ENCODE assay signal across 9 mouse cellular contexts in genomic region chr7:100848744-100849143, GRCm38 (mm10). TPM values are rescaled to one million over a fixed set of nuclear protein-coding genes. Genes with fewer than 3 reads are reported as not detected.
DNase-seq lines count a peak whose midpoint lies in the region; ATAC-seq lines count a peak whose summit lies in the region.
"Had no signal": no experiment of that assay in that cellular context is flagged by ENCODE, and none has a peak within 500 bp of the region (broad histone marks: within the 10 kb centered on the region; RNA-seq: fewer than 3 reads in every experiment).

No protein-coding gene starts in this region.

- H3K4me3 ChIP-seq in forebrain, embryonic 11.5 days (ENCODE audit: low read depth, low read length): no peak overlapping the region
- H3K4me3 ChIP-seq in forebrain, embryonic 16.5 days (replicated peaks; ENCODE audit: low read length): no peak overlapping the region
- H3K4me3 ChIP-seq: hindbrain, embryonic 15.5 days had no signal

- H3K9me3 ChIP-seq in forebrain, embryonic 11.5 days (ENCODE audit: control insufficient read depth, low read length): no peaks in the 10 kb centered on the region
- no peaks in the 10 kb centered on the region for H3K9me3 ChIP-seq in forebrain, embryonic 16.5 days (ENCODE audit: control insufficient read depth, low read length)
- H3K9me3 ChIP-seq: hindbrain, embryonic 15.5 days had no signal

- no peak overlapping the region for H3K27ac ChIP-seq in forebrain, embryonic 11.5 days (ENCODE audit: low read depth, low read length)
- H3K27ac ChIP-seq in forebrain, embryonic 16.5 days (ENCODE audit: low read length): no peak overlapping the region
- H3K27ac ChIP-seq: hindbrain, embryonic 15.5 days had no signal

- DNase-seq in forebrain, embryonic 11.5 days (ENCODE audit: low spot score): peak; percentile 75
- peak; percentile 84 for DNase-seq in CD4-positive, CD25-positive, alpha-beta regulatory T cell, adult 2 months (ENCODE audit: low read depth, low spot score)
- peak; percentile 87 for DNase-seq in brain, adult 2 months (ENCODE audit: low read depth, low spot score)
- DNase-seq in frontal cortex, postnatal 36 days (ENCODE audit: low spot score in 2 of 2): peak; percentile 70 to 88
- DNase-seq in layer of hippocampus, postnatal 14 days (ENCODE audit: low spot score in 2 of 2): peak; percentile 71 to 84
- peak; percentile 76 to 83 for DNase-seq in lung, postnatal 4 days
- peak; percentile 77 to 86 for DNase-seq in spleen, postnatal 10 days (ENCODE audit: low spot score in 2 of 2)

- H3K27me3 ChIP-seq in forebrain, embryonic 11.5 days (ENCODE audit: control insufficient read depth, insufficient read depth, low read length): no peaks in the 10 kb centered on the region
- no peaks in the 10 kb centered on the region for H3K27me3 ChIP-seq in forebrain, embryonic 16.5 days (replicated peaks; ENCODE audit: control insufficient read depth, insufficient read depth, low read length)
- H3K27me3 ChIP-seq: hindbrain, embryonic 15.5 days had no signal

- H3K36me3 ChIP-seq in forebrain, embryonic 11.5 days (ENCODE audit: control insufficient read depth, insufficient read depth, low read length): no peaks in the 10 kb centered on the region
- H3K36me3 ChIP-seq in forebrain, embryonic 16.5 days (ENCODE audit: control insufficient read depth, insufficient read depth): no peaks in the 10 kb centered on the region
- H3K36me3 ChIP-seq: hindbrain, embryonic 15.5 days had no signal

- ATAC-seq in forebrain, embryonic 11.5 days (replicated peaks; ENCODE audit: low FRiP score): no peak
- no peak for ATAC-seq in forebrain, embryonic 16.5 days

- H3K4me1 ChIP-seq in forebrain, embryonic 11.5 days (replicated peaks; ENCODE audit: control insufficient read depth, insufficient read depth, low read length): no peaks in the 10 kb centered on the region
- H3K4me1 ChIP-seq in forebrain, embryonic 16.5 days (replicated peaks; ENCODE audit: control insufficient read depth, insufficient read depth, low read length): peaks cover 16% of the 10 kb centered on the region

- WGBS in forebrain, embryonic 11.5 days: 21% methylated on average over 6 of the region's 6 CpGs
- WGBS in forebrain, embryonic 16.5 days: 24% methylated on average over 6 of the region's 6 CpGs

- H3K9ac ChIP-seq in forebrain, embryonic 11.5 days (ENCODE audit: low read length): no peak overlapping the region
- no peak overlapping the region for H3K9ac ChIP-seq in forebrain, embryonic 16.5 days (replicated peaks; ENCODE audit: low read depth, low read length)
- H3K9ac ChIP-seq: hindbrain, embryonic 15.5 days had no signal

- no peak overlapping the region for H3K4me2 ChIP-seq in forebrain, embryonic 11.5 days (ENCODE audit: low read depth, low read length, severe bottlenecking)
- H3K4me2 ChIP-seq in forebrain, embryonic 16.5 days (ENCODE audit: low read length): no peak overlapping the region
- H3K4me2 ChIP-seq: hindbrain, embryonic 15.5 days had no signal

RNA-seq across cellular contexts. Expression of gene Relt, which starts 14.5 kb away (rescaled TPM):
- polyA plus RNA-seq in forebrain, embryonic 11.5 days (2014; fragmentation: Nextera tagmentation; extraction: Ambion mirVana): 2.5 and 2.7 TPM in 2 replicates
- polyA plus RNA-seq in forebrain, embryonic 16.5 days (2015; fragmentation: Nextera tagmentation; extraction: Ambion mirVana): 3.9 and 4.8 TPM in 2 replicates
- 10 to 100 TPM; 10.5 to 14.3 TPM for total RNA-seq in layer of hippocampus, postnatal 14 days (2021)
